Mouse (Mus musculus) gonadal fat pad, adult 2 months (tissue): ENCODE data around the gene Cbx8. TPM values are rescaled to one million over a fixed set of nuclear protein-coding genes. Genes with fewer than 3 reads are reported as not detected.

Source experiments
- DNase-seq: peaks from one replicate; pipeline ENCODE4 v3.0.0-alpha.2; 2012; ENCODE audit warnings: low read depth
- polyA plus RNA-seq: library from polyadenylated mRNA; depleted of rRNA; stranded (reverse); fragments of >200 nt; gene quantifications from 2 replicates; pipeline ENCODE4 v1.2.3, GENCODE M21; 2012

The Cbx8 gene
- polyA plus RNA-seq, 1 experiment = 3.8 TPM

DNA sequence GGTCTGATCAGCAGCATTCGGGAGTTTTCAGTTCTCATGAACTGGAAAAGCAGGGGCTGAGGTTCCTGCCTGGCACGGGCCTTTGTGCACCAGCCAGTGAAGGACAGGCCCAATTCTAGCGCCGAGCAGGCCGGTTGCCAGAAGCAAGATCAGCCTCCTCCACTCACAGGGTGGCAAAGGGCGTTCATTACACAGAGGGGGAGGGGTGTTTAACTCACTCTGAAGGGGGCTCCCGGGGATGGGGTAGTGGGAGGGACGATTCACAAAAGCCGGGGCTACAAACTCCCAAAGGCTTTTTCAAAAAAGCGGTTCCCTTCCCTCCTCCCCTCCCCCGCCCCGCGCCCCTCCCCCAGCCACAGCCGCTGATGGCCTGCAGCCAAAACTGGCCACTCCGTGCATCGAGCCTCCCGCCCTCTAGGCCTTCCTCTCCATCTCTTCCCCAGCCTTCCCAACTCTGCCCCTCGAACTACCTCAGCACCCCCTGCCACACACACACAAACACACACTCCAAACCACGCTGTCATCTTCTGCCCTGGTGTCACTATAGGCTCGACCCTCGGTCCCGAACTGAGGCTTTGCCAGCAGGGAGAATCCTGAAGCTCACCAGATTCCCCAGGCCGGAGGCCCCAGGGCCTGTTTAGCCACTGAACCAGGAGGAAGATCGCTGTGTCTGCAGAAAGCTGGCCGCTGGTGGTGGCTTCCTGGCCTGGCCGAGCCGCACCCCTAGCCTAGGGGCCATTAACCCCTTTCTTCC is 38.1 kb upstream of the Cbx8 start:
- DNase-seq = no peak

DNA sequence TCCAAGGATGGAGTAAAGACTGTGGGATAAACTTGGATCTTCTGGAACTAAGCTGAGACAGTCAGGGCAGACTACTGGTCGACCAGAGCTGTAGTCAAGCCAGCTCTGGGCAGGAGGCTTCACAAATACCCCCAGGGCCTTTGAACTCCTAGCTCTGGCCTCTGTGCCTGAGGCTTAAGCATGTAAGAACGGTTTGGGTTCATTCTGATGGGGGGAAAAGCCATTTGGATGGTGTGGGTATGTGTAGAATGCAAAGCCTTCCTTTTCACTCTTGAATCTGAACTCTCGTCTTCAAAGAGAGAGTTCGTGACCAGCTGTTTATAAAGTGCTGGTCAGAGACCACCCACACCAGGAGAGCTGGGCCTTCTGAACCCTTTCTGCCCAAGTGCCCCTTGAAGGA is 37.0 kb upstream of the Cbx8 start:
- DNase-seq = no peak

DNA sequence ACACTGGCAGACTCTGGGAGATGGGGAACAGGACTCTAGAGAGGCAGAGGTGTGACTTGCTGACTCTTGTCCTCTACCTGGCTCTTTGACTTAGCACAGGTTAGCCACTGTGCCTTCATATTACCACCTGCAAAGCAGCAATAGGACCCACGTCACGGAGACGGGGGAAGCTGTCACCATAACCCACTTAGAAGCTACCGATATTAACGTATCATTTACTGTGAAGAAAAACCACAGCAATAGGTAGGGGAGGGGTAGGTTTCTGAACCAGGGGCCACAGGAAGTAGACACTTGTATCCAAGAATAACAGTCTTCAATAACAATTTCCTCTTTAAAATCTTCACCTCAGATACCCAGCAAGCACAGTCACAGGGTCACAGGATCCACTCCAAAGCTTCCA is 35.0 kb upstream of the Cbx8 start:
- DNase-seq = no peak

DNA sequence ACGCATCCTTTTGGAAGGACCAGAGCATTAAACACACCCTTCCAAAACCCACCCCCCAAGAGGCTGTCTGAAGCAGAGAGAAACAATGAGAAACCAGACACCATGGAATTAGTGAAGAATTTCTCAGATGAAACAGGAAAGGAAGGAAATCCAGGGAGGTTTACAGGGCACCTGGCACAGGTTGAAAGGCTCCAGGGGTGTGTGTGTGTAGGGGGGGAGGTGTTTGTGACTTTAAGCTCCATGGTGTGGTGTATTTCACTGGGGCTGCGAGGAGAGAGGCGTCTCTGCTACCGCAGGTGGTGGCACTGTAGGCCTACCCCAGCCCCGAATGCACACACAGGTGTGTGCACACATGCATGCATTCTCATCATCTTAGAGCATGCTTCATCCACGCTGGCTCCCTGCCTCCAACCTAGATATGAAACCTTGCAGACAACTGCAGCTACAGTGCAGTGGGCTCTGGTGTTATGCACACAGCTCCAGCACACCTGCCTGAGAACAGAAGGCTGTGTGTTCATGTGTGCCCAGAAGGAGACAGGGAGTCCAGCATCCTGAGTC is 33.2 kb upstream of the Cbx8 start:
- DNase-seq = no peak

DNA sequence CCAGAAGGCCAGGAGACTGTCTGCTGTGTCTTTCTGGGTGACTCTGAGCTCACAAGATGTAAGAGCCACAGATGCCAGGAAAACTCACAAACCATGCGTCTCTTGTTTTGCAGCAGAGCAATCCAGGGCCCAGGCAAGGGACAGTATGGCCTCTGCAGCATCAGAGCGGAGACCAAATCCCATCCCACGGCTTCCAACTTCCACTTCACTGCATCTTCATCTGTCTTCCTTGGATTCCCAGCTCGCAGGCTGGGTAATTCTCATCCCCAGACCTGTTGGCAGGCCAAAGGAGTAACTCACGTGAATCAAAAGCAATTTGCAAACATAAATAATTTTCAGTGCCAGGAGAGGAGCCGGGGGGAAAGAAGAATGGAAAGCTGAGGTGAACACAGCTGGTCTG is 32.2 kb upstream of the Cbx8 start:
- DNase-seq = no peak

DNA sequence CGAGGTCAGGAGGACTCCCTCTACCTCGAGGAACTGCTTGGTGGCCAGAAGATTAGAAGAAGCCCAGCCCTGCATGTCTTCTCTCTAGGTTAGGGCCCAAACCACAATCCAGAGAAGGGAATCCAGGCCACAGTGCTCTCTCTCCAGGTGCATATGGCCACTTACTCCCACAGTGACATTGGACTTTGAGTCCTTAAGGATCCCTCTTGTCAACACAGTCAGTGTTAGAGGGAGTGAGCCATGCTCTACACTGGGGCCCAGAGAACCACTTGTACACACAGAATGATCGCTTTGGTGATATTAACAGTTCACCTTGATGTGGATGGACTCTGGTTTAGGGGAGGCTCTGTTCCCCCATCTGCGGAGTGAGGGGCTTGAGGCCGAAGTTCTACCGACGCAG is 31.5 kb upstream of the Cbx8 start:
- DNase-seq = no peak

DNA sequence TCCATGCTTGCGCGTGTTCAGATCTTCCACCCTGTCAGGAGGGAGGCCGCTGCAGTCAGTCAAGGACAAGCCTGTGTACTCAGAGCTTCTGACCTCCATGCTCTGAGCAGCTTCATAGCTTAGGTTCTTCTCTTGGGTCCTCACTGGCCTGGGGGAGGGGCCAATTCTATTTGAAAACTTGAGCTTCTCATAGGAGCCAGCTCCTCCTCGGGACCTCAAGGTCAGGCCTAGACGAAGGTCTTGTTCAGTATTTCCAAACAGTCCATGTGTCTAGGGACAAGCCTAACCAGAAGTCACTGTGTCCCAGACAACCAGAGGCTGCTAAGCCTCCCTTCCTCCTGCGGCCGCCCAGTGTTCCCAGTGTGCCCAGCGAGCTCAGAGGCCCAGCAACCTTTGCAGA is 26.1 kb upstream of the Cbx8 start:
- no peak for DNase-seq

DNA sequence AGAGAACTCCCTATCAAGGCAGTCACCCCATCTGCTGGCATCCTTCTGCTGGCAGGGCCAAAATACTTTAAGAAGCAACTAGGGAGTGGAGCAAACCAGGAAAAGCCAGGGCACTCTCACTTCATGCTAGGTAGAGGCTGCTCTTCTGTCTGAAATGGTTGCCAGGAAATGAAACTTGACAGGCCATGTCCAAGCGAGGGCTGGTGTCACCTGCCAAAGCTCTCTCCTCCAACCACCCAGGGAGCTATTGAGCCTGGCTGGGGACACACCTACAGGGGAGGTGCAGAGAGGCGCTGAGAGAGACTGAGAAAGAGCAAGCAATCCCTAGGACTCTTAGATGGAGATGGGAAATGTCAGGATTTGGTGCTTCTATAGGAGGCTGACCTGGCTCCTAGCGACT is 18.5 kb upstream of the Cbx8 start:
- DNase-seq = no peak

DNA sequence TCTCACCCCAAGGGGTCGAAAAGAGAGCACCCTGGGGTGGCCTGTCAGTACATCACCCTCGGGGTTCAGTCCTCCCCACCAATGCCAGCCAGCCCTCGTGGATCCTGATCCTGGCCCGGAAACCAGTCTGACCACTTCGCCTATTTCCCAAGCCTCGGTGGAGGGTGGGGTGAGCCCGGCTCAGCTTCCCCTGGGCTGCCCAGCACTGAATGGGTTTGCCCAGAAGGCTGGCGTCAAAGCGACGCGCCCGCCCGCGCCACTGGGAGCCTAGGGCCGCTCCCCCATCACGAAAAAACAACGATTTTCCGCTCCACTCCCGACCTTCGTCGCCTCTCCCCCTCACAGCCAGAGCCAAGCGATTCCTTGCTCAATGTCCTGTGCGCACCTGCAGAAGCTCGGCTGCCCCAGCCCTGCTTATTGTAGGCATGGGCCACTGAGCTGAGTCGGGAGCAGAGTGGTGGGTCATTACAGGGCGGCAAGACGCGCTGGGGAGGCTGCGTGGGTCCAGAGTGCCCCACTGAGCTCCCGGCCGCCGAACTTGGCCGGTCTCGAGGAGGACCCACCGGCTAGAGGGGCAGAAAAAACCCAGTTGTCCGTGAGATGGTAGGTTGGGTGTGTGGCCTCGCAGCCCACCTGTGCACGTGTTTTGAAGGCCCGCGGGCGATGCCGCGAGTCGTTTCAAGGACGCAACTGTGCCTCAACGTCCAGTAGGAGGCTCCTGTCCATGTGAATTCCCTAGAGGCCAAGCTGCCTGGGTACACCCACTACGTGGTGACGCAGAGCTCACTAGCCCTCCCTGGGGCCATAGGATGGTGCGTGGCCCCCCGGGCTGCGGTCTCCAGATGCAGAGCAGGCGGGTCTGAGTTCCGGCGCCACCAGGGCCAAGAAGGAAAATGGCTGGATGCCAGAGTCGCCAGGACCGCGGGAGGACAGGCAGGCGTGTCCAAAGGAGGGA is 17.5 kb upstream of the Cbx8 start:
- DNase-seq = no peak

DNA sequence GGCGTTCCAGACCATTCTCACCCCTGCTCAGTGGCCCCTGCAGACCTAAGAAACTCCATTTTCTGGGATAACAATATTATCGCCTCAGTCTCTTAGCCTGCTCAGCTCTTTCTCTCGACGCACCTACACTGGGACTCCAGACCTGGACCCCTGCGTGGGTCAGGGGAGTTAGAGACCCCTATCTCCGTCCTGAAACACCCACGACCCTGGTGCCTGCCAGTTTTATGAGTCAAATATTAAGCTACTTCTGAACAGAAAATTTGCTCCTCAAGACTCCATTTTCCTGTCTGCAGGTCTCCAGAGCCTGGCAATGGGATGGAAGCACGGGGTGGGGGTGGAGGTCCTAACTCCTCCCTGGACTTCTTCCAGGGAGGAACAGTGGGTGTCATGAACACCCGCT is 16.5 kb upstream of the Cbx8 start:
- DNase-seq = no peak

DNA sequence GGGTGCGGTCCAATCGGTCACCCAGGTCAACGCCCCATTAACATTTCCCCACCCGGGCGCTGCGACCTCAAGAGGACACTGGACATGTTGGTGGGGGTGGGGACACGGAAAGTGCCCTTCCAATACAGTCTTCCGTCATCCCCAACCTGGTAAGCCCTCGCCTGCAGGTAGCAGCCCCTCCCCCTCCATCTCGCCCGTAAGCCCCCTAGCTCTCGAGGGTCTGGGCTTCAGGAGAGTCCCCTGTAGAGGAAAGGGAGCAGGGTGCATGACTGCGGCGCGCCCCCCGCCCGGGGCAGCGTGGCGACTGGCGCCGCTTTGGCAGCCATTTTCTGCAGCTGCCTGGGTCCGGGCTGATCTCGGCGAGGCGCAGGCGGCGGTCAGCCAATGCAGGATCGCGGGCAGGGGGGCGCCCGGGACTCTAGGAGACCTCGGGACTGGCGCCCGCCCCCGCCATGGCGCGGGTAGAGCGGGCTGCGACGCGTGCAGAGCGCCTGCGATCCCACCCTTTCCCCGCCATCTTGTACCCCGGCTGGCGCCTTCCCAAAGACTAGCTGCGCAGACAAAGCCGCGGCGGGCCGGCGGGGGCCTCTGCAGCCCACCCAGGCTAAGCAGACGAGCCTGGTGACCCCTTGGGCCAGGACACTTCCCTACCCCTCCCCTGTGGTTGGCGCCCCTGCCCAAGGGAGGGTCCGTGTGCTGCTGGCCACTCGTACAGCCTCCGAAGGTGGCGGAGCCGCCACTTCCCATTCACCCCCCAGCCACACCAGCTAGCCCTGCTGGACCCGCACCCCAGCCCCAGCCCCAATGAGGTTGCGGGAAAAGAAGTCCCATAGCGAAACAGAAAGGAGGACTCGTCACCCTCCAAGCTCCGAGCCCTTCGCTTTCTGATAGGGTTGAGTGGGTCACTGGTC is 15.8 kb upstream of the Cbx8 start:
- no peak for DNase-seq

DNA sequence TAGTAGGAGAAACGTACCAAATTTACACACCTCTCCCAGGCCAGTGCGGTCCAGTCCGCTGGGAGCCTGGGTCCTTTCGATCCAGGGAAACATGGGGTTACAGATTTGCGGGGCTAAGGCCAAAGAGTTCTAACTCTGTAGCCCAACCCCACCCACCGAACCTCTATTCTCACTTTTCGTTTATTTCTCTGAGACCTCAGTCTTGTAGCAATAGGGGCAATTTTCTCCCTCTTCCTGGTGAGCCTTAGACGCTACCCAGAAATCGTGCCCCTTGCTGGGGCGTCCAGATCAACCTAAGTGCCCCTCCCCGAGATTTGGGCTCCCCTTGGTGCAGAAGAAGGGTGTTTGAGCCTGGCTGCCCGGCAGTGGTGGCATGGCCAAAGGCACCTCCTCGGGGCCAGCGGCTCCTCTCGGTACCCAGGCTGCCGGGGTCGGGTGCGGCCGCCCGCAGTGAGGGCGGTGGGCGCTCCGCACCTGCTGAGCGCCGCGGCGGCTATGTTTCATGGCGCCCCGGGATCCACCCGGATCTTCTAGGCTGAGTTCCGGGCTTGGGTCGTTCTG is 14.9 kb upstream of the Cbx8 start:
- no peak for DNase-seq

DNA sequence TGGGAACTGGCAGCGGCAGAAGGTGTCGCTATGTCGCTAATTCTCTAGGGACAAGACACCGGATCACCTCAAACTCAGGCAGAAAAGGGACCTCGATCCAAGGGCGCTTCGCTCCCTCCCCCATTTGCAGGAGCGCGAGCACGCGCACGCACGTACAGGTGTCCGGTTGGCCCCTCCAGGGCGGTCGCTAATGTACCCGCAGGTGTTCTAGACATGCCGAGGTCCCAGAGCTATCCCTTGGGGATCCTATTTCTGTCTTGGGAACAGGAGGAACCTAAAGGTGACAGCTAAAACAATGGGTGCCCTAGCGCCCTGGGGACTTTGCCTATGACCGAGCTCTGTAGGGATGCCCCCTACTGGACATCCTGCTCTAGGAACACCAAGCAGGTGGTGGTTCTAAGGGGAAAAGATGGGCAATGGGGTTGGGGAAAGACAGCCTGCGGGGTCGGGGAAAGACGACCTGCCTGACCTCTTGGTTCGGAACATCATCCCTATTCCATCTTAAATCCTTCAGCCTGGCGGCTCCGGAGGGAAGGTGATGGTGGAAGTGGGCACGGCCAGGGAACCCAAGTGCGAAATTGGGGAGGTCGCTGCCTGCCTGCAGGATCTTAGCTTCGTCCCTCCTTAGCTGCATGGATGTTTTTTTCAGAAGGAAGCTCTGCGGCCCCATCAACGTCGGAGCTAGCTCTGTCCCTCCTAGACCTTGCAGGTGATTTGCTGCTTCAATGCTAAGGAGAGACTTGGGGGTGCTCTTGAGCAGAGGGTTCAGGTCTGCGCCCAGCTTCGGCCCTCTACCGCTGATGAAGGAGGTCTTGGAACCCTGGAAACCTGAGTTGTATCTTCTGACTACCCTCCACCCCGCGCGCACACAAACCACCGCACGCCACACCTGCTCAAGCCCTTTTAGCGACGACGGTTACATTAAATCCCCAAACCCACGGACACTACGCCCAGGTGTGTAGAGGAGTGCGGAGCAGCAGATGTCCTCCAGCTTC is 13.9 kb upstream of the Cbx8 start:
- DNase-seq = no peak

DNA sequence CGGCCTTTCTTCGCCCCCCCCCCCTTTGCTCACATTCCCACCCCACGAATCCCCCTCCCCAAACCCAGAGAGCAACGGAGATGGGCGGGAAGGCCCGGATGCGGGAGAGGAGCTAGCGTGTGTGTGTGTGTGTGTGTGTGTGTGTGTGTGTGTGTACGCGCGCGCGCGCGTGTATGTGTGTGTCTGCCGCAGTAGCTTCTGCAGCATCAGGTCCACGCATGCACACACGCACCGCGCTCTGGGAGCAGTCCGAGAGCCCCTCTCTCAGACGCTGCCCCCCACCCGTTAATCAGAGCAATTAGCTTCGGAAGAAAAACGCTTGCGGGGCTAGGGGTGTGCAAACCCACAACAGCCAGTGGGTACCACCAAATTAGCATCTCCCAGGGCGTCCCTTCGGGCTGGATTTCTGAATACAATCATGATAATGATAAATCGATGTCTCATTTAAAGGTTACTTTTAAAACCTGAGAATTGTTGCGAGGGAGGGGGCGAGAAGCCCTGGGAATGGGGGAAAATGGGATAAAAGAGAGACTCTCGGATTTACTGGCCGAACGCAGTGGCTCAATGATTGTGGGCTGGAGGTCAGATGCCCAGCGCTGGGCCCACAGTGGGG is 13.1 kb upstream of the Cbx8 start:
- no peak for DNase-seq

DNA sequence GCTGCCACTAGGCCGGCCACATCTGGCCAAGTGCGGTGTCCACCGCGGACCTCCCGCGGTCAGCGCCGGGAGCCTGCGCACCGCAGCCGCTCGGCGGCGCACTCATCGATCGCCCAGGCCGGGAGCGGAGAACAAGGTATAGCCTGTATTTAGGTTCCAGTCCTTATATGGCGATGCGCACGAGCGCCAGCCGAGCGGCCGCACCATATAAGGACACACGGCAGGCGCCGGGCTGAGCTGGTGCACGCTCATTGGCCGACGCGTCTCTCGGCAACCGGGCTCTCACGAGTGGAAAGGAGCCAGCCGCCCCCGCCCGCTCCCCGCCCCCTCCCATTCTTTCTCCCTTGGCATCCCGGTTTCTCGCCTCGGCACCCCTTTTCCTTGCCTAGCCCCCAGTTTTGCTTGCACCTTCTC is 12.5 kb upstream of the Cbx8 start:
- DNase-seq = no peak

DNA sequence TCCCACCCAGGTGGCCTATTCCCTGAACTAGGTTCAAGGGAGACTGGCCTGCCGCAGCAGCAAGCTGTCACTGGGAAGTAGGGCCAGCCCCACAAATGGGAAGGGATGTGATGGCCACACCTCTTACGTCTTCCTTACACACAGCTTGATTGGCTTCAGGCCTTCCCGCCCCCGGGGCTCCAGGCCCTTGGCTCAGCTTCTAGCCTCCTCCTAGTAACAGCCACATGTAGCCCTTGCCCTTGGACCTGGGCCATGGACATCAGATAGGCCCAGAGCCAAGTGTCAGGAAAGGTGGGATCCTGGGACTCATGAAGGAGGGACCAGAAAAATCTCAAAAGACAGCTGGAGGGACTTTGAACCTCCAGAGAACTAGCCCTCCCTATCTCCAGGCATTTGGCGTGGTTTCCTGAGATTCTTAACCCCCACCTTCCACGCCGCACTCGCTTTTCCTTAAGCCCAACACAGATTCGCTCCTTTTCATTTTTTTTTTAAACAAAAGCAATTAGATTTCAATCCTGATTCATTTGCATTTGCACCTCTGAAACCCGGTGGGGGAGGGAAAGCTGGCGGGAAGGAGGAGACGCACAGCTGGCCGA is 12.0 kb upstream of the Cbx8 start:
- no peak for DNase-seq

DNA sequence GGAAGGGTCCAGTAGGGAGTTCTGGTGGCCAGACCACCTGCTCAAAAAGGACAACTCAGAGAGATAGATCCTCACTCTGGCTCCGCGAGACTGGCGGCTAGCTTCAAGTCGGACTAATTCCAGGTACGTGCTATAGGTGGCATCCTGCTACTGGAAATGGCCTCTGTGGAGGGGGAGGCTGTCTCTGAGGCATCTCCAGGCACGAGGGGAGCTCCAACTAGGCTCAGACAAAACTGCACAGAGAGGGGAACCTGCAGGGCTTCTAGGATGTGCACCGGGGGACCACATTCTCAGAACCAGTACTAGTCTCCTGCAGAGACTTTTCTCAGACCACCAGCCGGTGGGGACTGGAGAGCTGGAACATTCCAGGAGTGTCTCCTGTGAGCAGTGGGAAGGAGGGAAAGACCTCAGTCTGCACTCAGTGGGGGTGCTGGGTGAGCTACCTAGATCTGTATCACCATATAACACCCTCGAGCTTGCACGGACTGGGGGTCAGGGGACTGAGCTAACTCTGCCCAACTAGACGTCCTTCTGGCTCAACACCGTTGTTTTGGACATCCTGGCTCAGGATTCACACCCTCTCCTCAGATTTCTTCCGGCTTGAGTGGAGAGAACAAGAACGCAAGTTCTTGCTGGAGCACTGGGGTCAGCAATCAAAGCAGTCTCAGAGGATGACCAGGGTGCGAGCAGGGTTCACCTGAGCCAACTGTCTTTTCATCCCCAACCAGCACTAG is 11.3 kb upstream of the Cbx8 start:
- no peak for DNase-seq

DNA sequence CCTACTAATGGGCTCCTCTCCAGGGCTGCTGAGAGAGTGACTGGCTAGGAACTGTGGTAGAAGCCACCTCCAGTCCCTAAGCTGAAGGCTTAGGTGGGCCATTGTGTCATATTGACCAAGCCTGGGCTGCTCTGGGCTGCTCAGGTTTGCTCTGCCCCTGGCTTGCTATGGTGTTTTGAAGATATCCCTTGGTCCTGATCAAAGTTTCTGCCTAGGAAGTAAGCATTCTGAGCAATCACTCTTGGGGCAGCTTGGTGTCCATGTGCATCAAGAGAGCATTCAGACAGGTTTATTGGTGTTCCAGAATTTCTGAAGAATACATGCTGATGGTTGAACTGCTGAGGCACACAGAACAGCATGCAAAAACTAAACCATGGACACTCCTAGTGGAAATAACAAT is 10.7 kb upstream of the Cbx8 start:
- DNase-seq = no peak

DNA sequence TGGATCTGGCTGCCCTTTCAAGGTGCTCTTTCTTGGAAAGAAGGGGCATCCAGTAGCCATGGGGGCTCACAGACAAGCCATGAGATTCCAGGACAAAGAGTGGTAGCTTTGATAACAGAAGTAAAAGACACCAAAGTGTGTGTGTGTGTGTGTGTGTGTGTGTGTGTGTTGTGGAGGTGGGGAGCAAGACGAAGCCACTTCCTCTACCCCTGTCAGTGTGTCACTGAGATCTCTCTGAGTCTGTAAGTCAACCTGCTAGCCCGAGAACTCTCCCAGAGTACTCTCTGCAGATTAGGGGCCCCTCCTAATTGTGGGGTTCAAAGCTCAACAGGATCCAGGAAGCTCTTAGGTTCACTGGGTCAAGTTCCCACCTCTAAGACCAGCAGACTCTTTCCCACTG is 9.6 kb upstream of the Cbx8 start:
- no peak for DNase-seq
